Mouse (Mus musculus) intestine, embryonic 14.5 days (tissue): ENCODE measurements around the gene Car6. TPM values are rescaled to one million over a fixed set of nuclear protein-coding genes. Genes with fewer than 3 reads are reported as not detected.

ENCODE experiments used
- ATAC-seq: fragments of 200-750 bp; cut with Nextera tagmentation; replicated peaks from 2 replicates; pipeline ENCODE4 v1.8.0; 2017; ENCODE audit warnings: low read depth, moderate number of reproducible peaks, moderate TSS enrichment, moderate library complexity; ENCODE audit not compliant: low FRiP score, low TSS enrichment
- DNase-seq: peaks from one replicate; pipeline ENCODE4 v3.0.0-alpha.2; 2018; ENCODE audit warnings: low spot score
- H3K27ac ChIP-seq: fragments of 300-500 bp; sonication (generic); 2 replicates; pipeline ENCODE4 v1.5.1; 2014; ENCODE audit warnings: low read depth, mild to moderate bottlenecking, control low read depth
- H3K27me3 ChIP-seq: fragments of 300-500 bp; sonication (generic); replicated peaks from 2 replicates; pipeline ENCODE4 v1.6.1; 2014; ENCODE audit warnings: low read length, control low read depth; ENCODE audit not compliant: control insufficient read depth, insufficient read depth
- H3K36me3 ChIP-seq: fragments of 300-500 bp; sonication (generic); 2 replicates; pipeline ENCODE4 v1.6.1; 2014; ENCODE audit warnings: low read length, control low read depth; ENCODE audit not compliant: control insufficient read depth, insufficient read depth
- H3K4me1 ChIP-seq: fragments of 300-500 bp; sonication (generic); replicated peaks from 2 replicates; pipeline ENCODE4 v1.6.1; 2014; ENCODE audit warnings: low read length, control low read depth, mixed read lengths; ENCODE audit not compliant: control insufficient read depth, insufficient read depth
- H3K4me2 ChIP-seq: fragments of 300-500 bp; sonication (generic); 2 replicates; pipeline ENCODE4 v1.6.1; 2014; ENCODE audit warnings: low read length
- H3K4me3 ChIP-seq: fragments of 300-500 bp; sonication (generic); 2 replicates; pipeline ENCODE4 v1.5.1; 2014; ENCODE audit warnings: low read depth, low read length, control low read depth, mixed read lengths
- H3K9ac ChIP-seq: fragments of 300-500 bp; sonication (generic); 2 replicates; pipeline ENCODE4 v1.6.1; 2014; ENCODE audit warnings: mild to moderate bottlenecking, low read length
- H3K9me3 ChIP-seq: fragments of 300-500 bp; sonication (generic); 2 replicates; pipeline ENCODE4 v1.6.1; 2016; ENCODE audit warnings: low read length, control low read depth; ENCODE audit not compliant: control insufficient read depth
- WGBS: fragments of 180-500 bp; shearing (Covaris S2); extraction: QIAGEN DNeasy Blood & Tissue Kit; methylation state at CpG from one replicate; pipeline ENCODE4 v1.1.7; 2014; 5-methylcytosine and 5-hydroxymethylcytosine counted together
- polyA plus RNA-seq: library from polyadenylated mRNA; unstranded; fragments of >200 nt; fragmentation: Nextera tagmentation; extraction: Ambion mirVana; gene quantifications from 2 replicates; pipeline ENCODE4 v1.2.1, GENCODE M21; 2014

Gene Car6
- polyA plus RNA-seq, 1 experiment from 2014 or later = not detected

- Histone ChIP-seq H3K9ac (peak overlapping the region; percentile 38), H3K27me3 (no peaks in the 10 kb centered on the region), H3K4me2 (peak overlapping the region; percentile 57), H3K27ac (no peak overlapping the region), H3K36me3 (no peaks in the 10 kb centered on the region), H3K4me1 (0 out of 2 replicates have a peak, but pooled peaks cover 6% of the 10 kb centered on the region), H3K4me3 (peak overlapping the region; percentile 30), H3K9me3 (no peaks in the 10 kb centered on the region)
- 2% methylated on average over 15 of the region's 15 CpGs for WGBS
- DNase-seq (peak; percentile 68), ATAC-seq (peak; percentile 78)
Observed at GRCm38 (mm10) chr4:150212553-150212971, 11.4 kb upstream of the Car6 start.

GRCm38 (mm10) chr4:150211930-150212552, 10.9 kb upstream of the Car6 start:
- 53% methylated on average over 10 of the region's 10 CpGs for WGBS
- Histone ChIP-seq H3K9me3 (no peaks in the 10 kb centered on the region), H3K36me3 (no peaks in the 10 kb centered on the region), H3K4me2 (peak overlapping the region; percentile 57), H3K4me3 (peak overlapping the region; percentile 30; the same call in 1 of the 2 replicates), H3K27me3 (no peaks in the 10 kb centered on the region), H3K4me1 (0 out of 2 replicates have a peak, but pooled peaks cover 6% of the 10 kb centered on the region), H3K9ac (no peak overlapping the region), H3K27ac (no peak overlapping the region)
- ATAC-seq (peak; percentile 1; the same call in 1 of the 2 replicates), DNase-seq (no peak)

- 0 out of 2 replicates have a peak, but pooled peaks cover 6% of the 10 kb centered on the region for H3K4me1 ChIP-seq
- 81% methylated on average over 8 of the region's 8 CpGs for WGBS
- H3K36me3 ChIP-seq = no peaks in the 10 kb centered on the region
Observed at GRCm38 (mm10) chr4:150210306-150210705, 9.2 kb upstream of the Car6 start.

GRCm38 (mm10) chr4:150209751-150210150, 8.6 kb upstream of the Car6 start:
- WGBS = 95% methylated on average over 5 of the region's 5 CpGs
- Histone ChIP-seq H3K36me3 (no peaks in the 10 kb centered on the region), H3K9ac (no peak overlapping the region)

More at GRCm38 (mm10) chr4:150210306-150210705, 9.2 kb upstream of the Car6 start:
- Histone ChIP-seq H3K4me3 (no peak overlapping the region), H3K9me3 (no peaks in the 10 kb centered on the region), H3K27ac (no peak overlapping the region), H3K27me3 (no peaks in the 10 kb centered on the region), H3K4me2 (no peak overlapping the region), H3K9ac (no peak overlapping the region)
- no peak for ATAC-seq
- no peak for DNase-seq

GRCm38 (mm10) chr4:150204877-150205276, 3.7 kb upstream of the Car6 start:
- Histone ChIP-seq H3K36me3 (no peaks in the 10 kb centered on the region), H3K9me3 (no peaks in the 10 kb centered on the region), H3K27me3 (no peaks in the 10 kb centered on the region), H3K27ac (no peak overlapping the region), H3K9ac (no peak overlapping the region), H3K4me1 (no peaks in the 10 kb centered on the region), H3K4me3 (no peak overlapping the region), H3K4me2 (no peak overlapping the region)
- WGBS = 78% methylated on average over 3 of the region's 3 CpGs
- ATAC-seq = no peak
- no peak for DNase-seq

More at GRCm38 (mm10) chr4:150209751-150210150, 8.6 kb upstream of the Car6 start:
- Histone ChIP-seq H3K27ac (no peak overlapping the region), H3K9me3 (no peaks in the 10 kb centered on the region), H3K4me3 (no peak overlapping the region), H3K4me1 (0 out of 2 replicates have a peak, but pooled peaks cover 6% of the 10 kb centered on the region), H3K4me2 (no peak overlapping the region), H3K27me3 (no peaks in the 10 kb centered on the region)
- no peak for DNase-seq
- no peak for ATAC-seq

- H3K4me1 ChIP-seq = no peaks in the 10 kb centered on the region
- no peaks in the 10 kb centered on the region for H3K27me3 ChIP-seq
- DNase-seq = no peak
- no peak overlapping the region for H3K4me3 ChIP-seq
- no peaks in the 10 kb centered on the region for H3K9me3 ChIP-seq
- no peak overlapping the region for H3K4me2 ChIP-seq
- H3K9ac ChIP-seq = no peak overlapping the region
- no peaks in the 10 kb centered on the region for H3K36me3 ChIP-seq
- no peak overlapping the region for H3K27ac ChIP-seq
- ATAC-seq = no peak
- WGBS = 74% methylated on average over 5 of the region's 5 CpGs
Observed at GRCm38 (mm10) chr4:150202702-150203101, 1.6 kb upstream of the Car6 start.

- no peaks in the 10 kb centered on the region for H3K36me3 ChIP-seq
- WGBS = 73% methylated on average over 9 of the region's 9 CpGs
- DNase-seq (no peak), ATAC-seq (no peak)
- no peak overlapping the region for H3K9ac ChIP-seq
- no peaks in the 10 kb centered on the region for H3K27me3 ChIP-seq
- no peaks in the 10 kb centered on the region for H3K4me1 ChIP-seq
- no peak overlapping the region for H3K4me3 ChIP-seq
- H3K9me3 ChIP-seq = no peaks in the 10 kb centered on the region
- no peak overlapping the region for H3K4me2 ChIP-seq
- H3K27ac ChIP-seq = no peak overlapping the region
Observed at GRCm38 (mm10) chr4:150198268-150198667, 2.9 kb downstream of the Car6 start.

GRCm38 (mm10) chr4:150193915-150194314, 7.2 kb downstream of the Car6 start:
- 55% methylated on average over 1 of the region's 1 CpGs for WGBS
- ATAC-seq (no peak), DNase-seq (peak; percentile 81)
- Histone ChIP-seq H3K4me1 (no peaks in the 10 kb centered on the region), H3K9ac (no peak overlapping the region), H3K27ac (no peak overlapping the region), H3K27me3 (no peaks in the 10 kb centered on the region), H3K4me2 (no peak overlapping the region), H3K36me3 (no peaks in the 10 kb centered on the region), H3K9me3 (no peaks in the 10 kb centered on the region), H3K4me3 (no peak overlapping the region)

- Histone ChIP-seq H3K4me3 (no peak overlapping the region), H3K36me3 (no peaks in the 10 kb centered on the region), H3K9me3 (no peaks in the 10 kb centered on the region), H3K4me2 (no peak overlapping the region), H3K9ac (no peak overlapping the region), H3K4me1 (no peaks in the 10 kb centered on the region), H3K27ac (no peak overlapping the region), H3K27me3 (no peaks in the 10 kb centered on the region)
- 77% methylated on average over 6 of the region's 6 CpGs for whole genome bisulfite sequencing
- DNase-seq = no peak
- ATAC-seq = no peak
Observed at GRCm38 (mm10) chr4:150192199-150192598, 8.9 kb downstream of the Car6 start.
